Mouse (Mus musculus) retina, adult 2 months (tissue): ENCODE results near the gene Rasgrp2.

Source experiments
- DNase-seq: peaks from one replicate; pipeline ENCODE4 v3.0.0-alpha.2; 2012; ENCODE audit warnings: low read depth, low spot score

Rasgrp2 gene

DNA sequence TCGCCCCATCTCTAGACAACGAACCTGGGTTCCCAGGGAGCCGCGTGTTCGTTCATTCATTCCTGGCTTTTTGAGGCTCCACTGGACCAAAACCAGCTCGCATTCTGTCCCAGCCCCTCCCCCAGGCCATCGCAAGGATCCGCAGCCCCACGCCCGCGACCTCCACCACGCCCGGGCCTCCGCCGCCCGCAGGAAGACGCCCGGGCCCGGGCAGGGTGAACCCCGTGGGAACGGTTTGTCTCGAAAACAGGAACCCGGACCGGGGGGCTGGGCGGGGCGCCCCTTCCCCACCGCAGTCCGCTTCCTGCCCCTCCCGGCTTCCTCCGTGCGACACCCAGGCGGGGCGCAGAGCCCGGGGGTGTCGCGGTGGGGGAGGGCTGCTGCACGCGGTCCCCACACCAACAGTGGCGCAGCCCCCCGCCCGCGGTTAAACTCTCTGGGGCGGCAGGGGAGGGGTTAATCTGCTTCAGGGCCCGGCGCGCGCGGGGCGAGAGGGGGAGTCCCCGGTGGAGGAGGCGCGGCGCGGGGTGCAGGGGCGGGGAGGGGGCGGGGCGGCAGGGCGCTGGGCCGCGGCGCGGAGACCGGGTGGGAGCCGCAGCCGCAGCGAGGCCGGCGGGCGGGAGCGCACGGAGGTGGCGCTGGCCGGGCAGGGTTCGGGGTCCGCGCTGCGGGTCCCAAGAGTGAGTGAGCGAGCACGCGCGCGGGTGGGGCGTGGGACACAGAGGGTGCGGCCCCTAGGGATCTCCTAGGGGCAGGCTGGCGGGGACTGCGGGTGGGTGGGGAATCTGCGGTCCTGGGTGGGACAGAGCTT is at the start of gene Rasgrp2:
Gene Rasgrp2, plus strand, starts transcription at position 56 of the 811 bp plus-strand sequence.
- no peak for DNase-seq

- no peak for DNase-seq
Observed at GRCm38 (mm10) chr19:6351431-6352106, 47.6 kb upstream of the Rasgrp2 start.

DNA sequence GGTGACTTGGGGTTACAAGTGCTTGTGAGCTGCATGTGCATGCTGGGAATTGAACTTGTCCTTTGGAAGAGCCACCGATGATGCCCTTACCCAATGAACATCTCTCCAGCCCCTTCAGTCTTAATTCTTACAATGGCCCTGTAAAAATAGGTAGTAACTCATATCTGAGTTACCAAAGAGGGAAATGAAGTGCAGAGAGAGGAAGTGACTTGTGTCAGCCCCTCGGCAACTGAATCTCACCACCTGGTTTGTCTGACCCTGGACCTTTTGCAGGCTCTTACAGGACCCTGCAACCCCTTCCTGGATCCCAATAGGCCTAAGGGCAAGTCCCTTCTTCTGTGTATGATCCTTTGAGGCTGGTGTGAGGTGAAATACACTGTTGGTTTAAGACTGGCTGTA is 47.0 kb upstream of the Rasgrp2 start:
- no peak for DNase-seq

- no peak for DNase-seq
Observed at GRCm38 (mm10) chr19:6354030-6354429, 45.1 kb upstream of the Rasgrp2 start.

DNA sequence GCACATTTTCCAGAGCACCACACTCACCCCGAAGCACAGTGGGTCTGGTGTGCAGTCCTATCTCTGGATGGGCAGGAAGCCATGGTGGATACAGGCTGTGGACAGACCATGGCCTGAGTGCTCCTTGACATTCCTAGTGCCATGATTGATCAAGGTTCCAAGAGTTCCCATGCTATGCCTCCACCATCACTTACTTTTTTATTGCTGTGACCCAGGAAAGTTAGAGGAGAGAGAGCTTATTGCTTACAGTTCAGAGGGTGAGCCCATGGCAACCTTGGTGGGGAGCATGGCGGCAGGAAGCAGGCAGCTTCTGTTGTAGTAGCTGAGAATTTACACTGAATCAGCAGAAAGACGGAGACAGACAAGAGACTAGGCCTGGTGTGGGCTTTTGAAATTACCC is 37.8 kb upstream of the Rasgrp2 start:
- no peak for DNase-seq

- DNase-seq = no peak
Observed at GRCm38 (mm10) chr19:6363091-6363410, 36.1 kb upstream of the Rasgrp2 start.

DNA sequence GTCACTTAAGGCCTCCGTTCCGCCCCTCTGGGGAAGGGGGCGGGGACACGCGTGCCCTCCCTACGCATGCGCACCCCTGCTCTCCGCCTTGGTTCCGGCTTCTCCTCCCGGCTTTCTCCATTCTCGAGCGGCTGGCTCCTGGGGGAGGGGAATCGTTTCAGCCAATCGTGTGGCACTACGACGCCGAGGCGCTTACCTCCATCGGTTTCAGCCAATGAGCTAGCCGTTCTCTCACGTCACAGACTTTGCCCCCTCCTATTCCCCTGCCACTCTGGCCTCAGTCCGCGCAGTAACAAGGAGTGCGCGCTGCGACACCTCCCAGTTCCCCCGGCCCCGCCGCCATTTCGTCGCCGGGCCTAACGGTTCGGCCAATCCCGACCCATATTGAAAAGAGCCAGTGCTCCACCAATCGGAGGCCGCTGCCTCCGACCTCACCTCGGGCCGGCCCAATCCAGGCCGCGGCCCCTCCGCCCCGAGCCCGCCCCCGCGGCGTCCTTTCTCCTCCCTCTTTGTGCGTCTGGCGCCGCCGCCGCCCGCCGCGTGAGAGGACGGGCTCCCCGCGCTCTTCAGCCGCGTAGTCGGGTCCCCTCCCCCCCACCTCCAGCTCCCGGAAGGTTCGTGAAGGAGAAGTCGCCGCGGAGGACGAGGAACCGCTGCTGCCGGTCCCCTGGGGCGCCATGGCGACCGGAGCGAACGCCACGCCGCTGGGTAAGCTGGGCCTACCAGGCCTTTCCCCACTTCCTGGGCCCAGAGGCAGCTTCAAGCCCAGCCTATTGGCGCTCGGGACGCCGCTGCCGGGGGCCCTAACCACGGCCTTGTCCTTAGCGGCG is 35.5 kb upstream of the Rasgrp2 start, which contains the start of gene Sf1:
Gene Sf1, plus strand, starts transcription at position 280 of the 830 bp plus-strand sequence.
- peak; percentile 98 for DNase-seq

DNA sequence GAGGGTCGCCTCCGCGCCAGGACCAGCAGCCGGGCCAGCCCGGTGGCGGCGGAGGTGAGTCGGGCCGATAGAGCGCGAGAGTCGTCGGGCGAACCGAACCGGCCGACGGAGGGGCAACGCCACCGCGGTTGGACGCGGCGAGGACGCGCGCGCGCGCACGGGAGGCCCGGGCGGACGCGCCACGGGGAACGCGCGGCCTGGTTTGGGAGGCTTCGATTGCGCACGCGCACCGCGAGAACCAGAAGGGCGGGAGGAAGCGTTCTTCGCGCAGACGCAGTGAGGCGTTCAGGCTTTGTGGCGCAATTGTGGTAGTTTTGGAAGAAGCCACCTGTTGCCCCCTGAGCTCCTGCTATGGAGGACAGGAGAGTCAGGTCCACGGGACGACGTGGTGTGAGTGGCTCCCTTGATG is 34.8 kb upstream of the Rasgrp2 start:
- DNase-seq = peak; percentile 79

GRCm38 (mm10) chr19:6364842-6365241 is 34.3 kb upstream of the Rasgrp2 start:
- no peak for DNase-seq

GRCm38 (mm10) chr19:6370175-6370574 is 29.0 kb upstream of the Rasgrp2 start:
- no peak for DNase-seq

DNA sequence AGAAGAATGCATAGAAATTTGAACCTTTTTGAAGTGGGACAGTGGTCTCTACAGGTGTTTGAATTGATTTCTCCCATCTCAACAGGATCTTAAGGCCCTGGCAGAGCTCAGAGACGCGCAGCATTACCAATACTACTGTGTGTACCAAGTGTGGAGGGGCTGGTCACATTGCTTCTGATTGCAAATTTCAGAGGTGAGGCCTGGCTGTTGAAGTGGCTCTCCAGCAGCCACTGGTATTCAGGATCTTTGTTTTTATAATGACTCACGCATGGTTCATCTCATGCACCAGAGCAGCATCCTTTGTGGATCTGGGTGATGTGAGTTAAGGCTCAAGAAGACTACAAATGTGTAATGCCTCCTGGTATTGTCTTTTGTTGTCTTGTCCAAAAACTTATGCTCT is 26.7 kb upstream of the Rasgrp2 start:
- DNase-seq = no peak

DNA sequence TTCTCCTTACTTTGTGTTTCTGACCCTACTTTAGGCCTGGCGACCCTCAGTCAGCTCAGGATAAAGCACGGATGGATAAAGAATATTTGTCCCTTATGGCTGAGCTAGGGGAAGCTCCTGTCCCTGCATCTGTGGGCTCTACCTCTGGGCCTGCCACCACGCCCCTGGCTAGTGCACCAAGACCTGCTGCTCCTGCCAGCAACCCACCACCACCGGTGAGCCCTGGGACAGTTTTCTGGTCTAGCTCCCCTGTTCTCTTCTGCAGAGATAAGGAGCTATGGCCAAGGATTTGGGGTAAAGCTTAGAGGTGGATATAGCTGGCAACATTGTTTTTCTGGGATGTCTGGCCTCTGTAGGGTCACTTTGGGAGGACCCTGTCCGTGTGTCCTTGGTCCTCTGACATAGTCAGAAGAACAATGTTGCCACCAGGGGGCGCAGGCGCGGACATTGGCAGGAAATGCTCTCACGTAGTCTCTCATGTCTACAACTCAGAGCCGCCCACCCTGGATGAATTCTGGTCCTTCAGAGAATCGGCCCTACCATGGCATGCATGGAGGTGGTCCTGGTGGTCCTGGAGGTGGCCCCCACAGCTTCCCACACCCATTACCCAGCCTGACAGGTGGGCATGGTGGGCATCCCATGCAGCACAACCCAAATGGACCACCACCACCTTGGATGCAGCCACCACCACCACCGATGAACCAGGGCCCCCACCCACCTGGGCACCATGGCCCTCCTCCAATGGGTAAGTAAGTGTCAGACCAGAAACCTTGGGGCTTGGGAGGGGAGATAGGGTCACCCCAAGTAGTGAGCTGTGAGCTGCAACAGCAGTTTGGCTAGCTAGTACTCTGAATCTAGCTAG is 25.4 kb upstream of the Rasgrp2 start:
- DNase-seq = peak; percentile 53

DNA sequence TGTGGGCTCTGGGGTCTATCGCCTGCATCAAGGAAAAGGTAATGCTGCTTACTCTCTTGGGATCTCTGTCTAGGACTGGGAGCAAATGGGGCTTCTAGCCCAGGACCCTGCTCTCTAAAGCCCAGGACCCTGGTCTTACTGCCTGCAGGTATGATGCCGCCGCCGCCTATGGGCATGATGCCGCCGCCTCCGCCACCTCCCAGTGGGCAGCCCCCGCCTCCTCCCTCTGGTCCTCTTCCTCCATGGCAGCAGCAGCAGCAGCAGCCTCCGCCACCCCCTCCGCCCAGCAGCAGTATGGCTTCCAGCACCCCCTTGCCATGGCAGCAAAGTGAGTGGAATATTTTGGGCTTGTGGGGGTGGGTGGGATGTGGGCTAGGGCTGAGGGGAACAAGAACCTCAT is 24.6 kb upstream of the Rasgrp2 start:
- no peak for DNase-seq

GRCm38 (mm10) chr19:6375423-6376254 is 23.5 kb upstream of the Rasgrp2 start:
- no peak for DNase-seq

GRCm38 (mm10) chr19:6376255-6376564 is 22.9 kb upstream of the Rasgrp2 start:
- no peak for DNase-seq

GRCm38 (mm10) chr19:6376643-6377042 is 22.5 kb upstream of the Rasgrp2 start:
- no peak for DNase-seq

- peak; percentile 63 for DNase-seq
Observed at GRCm38 (mm10) chr19:6377327-6378040, 21.7 kb upstream of the Rasgrp2 start.

DNA sequence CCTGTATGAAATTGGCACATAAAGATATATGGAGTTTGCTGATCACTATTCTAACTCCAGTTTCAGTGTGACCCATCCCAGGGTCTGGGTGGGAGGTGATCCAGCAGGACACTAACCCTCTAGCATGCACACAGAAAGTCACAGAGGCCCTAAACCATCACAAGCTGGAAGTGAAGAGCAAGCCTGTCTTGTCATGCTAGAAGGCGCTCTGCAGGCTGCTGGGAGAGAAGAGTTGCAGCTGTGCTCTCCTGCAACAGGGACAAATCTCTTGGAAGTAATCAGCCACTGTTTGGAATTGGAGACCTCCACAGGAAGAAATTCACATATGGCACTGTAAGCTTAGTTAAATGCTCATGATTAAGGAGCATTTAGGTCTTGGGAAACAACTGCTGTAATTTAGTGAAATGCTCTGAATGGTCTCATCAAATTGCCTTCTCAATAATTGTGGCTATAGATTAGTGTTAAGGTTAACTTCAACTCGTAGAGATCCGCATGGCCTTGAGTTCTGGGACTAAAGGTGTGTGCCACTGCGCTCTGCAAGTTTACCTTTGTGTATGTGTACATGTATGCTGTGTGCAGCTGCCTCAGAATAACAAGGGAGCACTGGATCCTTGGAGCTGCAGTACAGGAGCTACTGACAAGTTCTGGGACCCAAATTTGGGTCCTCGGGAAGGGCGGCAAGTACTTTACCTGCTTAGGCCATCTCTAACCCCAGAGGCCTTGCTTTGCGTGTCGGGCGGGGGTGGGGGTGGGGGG is 18.6 kb upstream of the Rasgrp2 start:
- DNase-seq = no peak

- DNase-seq = no peak
Observed at GRCm38 (mm10) chr19:6381238-6381637, 17.9 kb upstream of the Rasgrp2 start.
